Mouse (Mus musculus) heart, postnatal 36 days (tissue): Measurements from ENCODE around the gene Mta1. TPM values are rescaled to one million over a fixed set of nuclear protein-coding genes. Genes with fewer than 3 reads are reported as not detected.
A peak's percentile ranks its signal among the peaks of the same experiment; 100 is the strongest.

Experiments used
- DNase-seq, 2 experiments: peaks; one replicate each; pipeline ENCODE4 v3.0.0; 2021 to 2022
- intact Hi-C: fragments of 180-260 bp; cut with DNase I; formaldehyde crosslinking; loops from one replicate; pipeline ENCODE4 v1.15.1; 2025
- total RNA-seq, 2 experiments: library from RNA; stranded (reverse); gene quantifications; 2 replicates each; pipeline ENCODE4 v1.2.3; 2021

The Mta1 gene
- 10 to 100 TPM; 48.7 to 56.4 TPM for total RNA-seq

DNA sequence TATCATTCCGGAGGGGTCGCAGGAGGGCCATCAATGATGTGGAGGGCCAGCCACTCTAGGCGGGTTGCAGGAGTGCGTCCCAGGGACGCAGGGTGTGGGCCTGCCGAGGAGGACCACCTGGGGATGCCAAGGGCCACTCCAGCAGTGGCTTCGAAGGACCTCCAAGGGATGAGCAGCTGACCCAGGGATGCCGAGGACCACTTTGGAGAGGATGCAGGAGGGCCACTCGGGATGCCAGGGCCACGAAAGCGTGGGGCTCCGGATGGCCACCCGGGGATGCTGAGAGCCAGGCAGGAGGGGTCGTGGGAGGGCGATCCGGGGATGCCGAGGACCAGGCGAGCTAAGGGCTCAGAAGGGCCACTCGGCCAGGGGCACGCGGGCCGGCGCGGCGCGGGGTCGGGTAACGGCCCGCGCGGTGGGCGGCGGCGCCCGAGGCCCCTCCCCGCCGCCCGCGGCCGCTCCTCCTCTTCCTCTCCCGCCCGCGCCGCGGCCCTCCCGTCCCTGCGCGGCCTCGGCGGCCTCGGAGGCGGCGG is at the start of gene Mta1:
Mta1 (plus strand) TSS at position 530 of the 533 bp plus-strand sequence.
- intact Hi-C loops = no loop called here
- DNase-seq = peak; percentile 60 to 67

GRCm38 (mm10) chr12:113049836-113050235 is 48.2 kb upstream of the Mta1 start:
- no peak for DNase-seq
- intact Hi-C loops = loop anchor here (1.0 kb wide), 1 partner anchor 20 kb away; no protein-coding TSS in a partner anchor

DNA sequence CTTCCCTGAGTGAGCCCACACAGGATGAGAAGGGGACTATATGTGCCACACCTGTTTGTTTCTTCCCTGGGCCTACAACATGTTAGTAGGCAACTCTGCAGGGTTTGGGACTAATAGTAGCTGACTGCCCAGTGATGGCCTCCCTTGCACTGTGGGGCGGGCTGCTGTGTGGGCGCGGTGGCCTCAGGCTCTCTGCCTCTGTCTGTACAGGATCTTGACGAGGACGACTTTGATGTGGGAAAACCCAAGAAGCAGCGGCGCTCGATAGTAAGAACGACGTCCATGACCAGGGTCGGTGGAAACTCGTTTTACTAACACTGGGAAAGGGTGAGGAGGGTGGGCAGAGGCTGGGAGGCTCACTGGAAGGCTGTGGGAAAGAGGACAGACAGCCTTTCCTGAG is 47.4 kb upstream of the Mta1 start:
- intact Hi-C loops = no loop called here
- DNase-seq = no peak

- DNase-seq = no peak
- intact Hi-C loops = no loop called here
These were observed 46.3 kb upstream of the Mta1 start for GRCm38 (mm10) chr12:113051628-113052403.

DNA sequence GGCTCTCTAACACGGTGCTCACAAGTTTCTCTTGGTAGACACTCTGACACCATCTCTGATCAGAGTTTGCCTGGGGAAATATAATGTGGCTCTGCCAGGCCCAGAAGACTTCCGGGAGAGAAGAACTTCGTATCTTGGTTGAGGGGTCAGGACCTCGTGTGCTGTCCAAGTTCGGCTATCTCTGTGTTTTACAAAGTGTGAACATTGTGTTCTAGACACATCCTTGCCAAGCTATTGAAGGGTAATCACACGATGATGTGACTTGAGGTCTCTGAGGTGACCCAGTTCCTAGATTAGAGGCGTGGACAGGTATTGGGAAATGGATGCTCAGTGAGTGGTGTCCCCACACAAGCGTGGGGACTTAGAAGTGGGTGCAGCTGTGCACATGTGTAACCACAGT is 42.0 kb upstream of the Mta1 start:
- no peak for DNase-seq
- intact Hi-C loops = no loop called here

DNA sequence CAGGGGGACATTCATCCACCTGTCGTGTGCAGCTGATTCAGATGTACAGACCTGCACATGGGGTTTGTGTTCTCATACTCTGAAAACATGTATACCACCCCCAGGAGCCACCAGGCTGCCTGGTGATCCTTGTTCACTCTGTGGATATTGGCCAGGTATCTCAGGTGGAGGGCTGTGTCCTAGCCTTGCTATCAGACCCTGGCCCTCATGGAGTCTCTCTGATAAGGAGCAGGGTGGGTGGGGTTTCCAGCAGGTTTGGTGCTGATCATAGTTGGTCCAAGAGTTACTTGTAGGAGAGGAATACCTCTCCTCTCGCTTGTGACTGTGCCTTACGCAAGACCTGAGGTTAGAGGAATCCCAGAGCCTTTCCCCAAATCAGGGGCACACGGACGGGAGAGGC is 37.9 kb upstream of the Mta1 start:
- intact Hi-C loops = no loop called here
- DNase-seq = no peak

GRCm38 (mm10) chr12:113061606-113062005 is 36.5 kb upstream of the Mta1 start:
- intact Hi-C loops = no loop called here
- no peak for DNase-seq

DNA sequence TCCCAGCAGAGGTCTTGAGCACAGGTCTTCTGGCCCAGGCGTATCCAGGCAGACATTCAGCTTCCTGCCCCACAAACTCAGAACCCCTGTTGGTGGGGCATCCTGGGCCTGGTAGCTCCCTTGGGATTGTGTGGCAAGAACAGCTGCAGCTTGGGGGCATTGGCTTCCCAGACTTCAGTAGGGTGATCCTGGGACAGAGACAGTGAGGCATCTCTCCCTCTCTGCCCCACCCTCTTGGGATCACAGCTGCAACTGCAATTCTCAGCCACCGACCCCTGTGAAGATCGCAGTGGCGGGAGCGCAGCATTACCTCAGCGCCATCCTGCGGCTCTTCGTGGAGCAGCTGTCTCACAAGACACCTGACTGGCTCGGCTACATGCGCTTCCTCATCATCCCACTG is 35.9 kb upstream of the Mta1 start:
- DNase-seq = no peak
- intact Hi-C loops = no loop called here

GRCm38 (mm10) chr12:113063700-113064099 is 34.4 kb upstream of the Mta1 start:
- intact Hi-C loops = no loop called here
- no peak for DNase-seq

GRCm38 (mm10) chr12:113068002-113068401 is 30.1 kb upstream of the Mta1 start:
- no peak for DNase-seq
- intact Hi-C loops = no loop called here

- intact Hi-C loops = no loop called here
- no peak for DNase-seq
These were observed 28.7 kb upstream of the Mta1 start for GRCm38 (mm10) chr12:113069389-113069788.

- intact Hi-C loops = loop anchor here (10.0 kb wide), 1 partner anchor 197 kb away; no protein-coding TSS in a partner anchor
These were observed 26.8 kb upstream of the Mta1 start for GRCm38 (mm10) chr12:113071321-113071720.

GRCm38 (mm10) chr12:113071827-113072226 is 26.3 kb upstream of the Mta1 start:
- no peak for DNase-seq
- intact Hi-C loops = loop anchor here (10.0 kb wide), 1 partner anchor 197 kb away; no protein-coding TSS in a partner anchor

More at GRCm38 (mm10) chr12:113071321-113071720, 26.8 kb upstream of the Mta1 start:
- no peak for DNase-seq

GRCm38 (mm10) chr12:113073420-113074328 is 24.4 kb upstream of the Mta1 start:
- DNase-seq = no peak
- intact Hi-C loops = loop anchor here (2.0 to 10.0 kb wide), 3 partner anchors 69 to 199 kb away; no protein-coding TSS in a partner anchor

DNA sequence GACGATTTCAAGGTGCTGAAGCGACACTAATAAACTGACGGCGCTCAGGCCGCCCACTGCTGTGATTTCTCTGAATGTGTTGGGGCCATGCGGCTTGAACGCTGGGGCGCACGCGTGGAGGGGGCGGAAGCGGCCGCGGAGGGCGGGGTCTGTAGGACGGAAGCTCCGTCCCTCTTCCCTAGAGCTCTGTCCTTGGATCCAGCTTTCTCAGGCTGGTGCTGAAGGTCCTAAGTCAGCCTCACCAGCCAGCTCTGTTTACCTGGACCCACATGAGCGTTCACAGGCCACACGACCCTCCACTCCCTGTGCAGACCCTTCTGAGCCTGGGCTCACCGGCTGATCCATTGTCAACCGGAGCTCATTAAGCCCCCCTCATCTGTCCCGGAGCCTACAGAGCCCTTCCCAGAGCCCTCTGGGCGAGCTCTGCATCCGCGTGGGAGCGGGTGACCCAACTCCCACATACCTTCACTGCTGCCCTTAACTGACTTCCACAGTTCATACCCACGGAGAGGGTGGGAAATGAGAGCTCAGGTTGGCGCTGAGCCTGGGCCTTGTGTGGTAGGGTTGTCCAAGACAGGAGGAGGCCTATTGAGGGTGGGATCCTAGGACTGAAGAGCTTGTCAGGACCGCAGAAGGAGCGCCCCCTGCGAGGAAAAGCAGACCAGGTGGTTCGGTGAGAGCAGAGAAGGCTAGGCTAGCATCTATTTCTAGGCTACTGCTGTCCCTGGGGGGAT is 23.6 kb upstream of the Mta1 start, which contains the start of gene Tex22:
Tex22 (plus strand) TSS at position 174 of the 734 bp plus-strand sequence.
- intact Hi-C loops = loop anchor here (2.0 to 10.0 kb wide), 3 partner anchors 70 to 200 kb away; no protein-coding TSS in a partner anchor
- peak; percentile 88 to 89 for DNase-seq

- intact Hi-C loops = loop anchor here (2.0 to 10.0 kb wide), 3 partner anchors 70 to 200 kb away; no protein-coding TSS in a partner anchor
- peak; percentile 87 for DNase-seq
These were observed 23.0 kb upstream of the Mta1 start for GRCm38 (mm10) chr12:113075063-113075454.

GRCm38 (mm10) chr12:113075486-113075885 is 22.6 kb upstream of the Mta1 start:
- intact Hi-C loops = loop anchor here (2.0 to 10.0 kb wide), 3 partner anchors 71 to 201 kb away; no protein-coding TSS in a partner anchor

DNA sequence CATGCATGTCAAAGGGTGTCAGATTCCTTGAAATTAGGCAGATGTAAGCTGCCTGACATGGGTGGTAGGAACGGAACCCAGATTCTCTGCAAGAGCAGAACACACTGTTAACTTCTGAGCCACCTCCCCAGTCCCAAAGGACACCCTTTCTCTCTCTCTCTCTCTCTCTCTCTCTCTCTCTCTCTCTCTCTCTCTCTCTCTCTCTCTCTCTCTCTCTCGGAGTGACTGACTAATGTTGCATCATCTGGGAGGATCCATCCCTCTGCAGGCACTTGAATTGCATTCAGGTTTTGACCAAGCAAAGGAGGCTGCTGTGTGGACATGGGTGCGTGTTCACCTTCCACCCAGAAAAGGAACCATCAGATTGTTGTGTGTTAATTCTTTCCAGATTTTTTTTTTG is 10.8 kb upstream of the Mta1 start:
- no peak for DNase-seq
- intact Hi-C loops = no loop called here

More at GRCm38 (mm10) chr12:113075486-113075885, 22.6 kb upstream of the Mta1 start:
- no peak for DNase-seq

DNA sequence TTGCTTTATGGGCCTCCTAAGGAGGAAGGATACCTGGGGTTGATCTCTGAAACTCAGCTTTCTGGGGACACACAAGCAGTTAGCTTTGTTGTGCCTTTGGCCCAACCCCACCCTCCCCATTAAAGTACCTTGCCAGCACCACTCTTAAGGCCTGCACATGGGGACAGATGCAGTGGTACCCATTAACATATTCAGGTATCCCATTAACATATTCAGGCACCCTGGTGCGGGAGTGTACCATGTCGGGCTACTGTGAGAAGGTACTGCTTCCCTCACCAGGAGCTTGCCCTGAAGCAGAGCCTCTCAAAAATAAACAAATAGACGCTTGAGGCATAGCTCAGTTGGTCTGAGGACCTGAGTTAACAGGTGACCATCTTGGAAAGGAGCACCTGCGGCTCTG is 10.1 kb upstream of the Mta1 start:
- no peak for DNase-seq
- intact Hi-C loops = no loop called here

DNA sequence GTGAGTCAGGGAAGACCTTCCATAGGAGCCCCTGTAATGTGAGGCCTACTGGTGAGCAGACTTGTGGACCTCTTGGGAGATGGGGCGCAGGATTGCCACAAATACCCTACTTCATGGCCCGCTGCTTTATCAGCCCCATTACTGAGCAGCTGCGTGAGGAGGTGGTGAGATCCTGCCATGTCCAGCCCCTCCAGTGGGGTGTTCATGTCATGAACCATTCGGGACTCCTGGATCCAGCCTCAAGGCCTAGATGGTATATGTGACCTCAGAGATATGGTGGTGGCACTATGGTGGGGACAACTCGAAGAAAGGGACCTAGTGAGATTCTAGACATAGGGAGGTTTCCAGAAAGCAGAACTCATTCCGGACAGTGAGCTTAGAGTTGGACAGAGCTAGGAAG is 9.0 kb upstream of the Mta1 start:
- intact Hi-C loops = no loop called here
- no peak for DNase-seq
